Mouse (Mus musculus) WW6 (cell line): Measurements from ENCODE around the gene Xrcc3.

ENCODE experiments used
- DNase-seq: peaks from one replicate; pipeline ENCODE4 v3.0.0-alpha.2; 2013; ENCODE audit warnings: low read depth, low spot score

Xrcc3 gene

DNA sequence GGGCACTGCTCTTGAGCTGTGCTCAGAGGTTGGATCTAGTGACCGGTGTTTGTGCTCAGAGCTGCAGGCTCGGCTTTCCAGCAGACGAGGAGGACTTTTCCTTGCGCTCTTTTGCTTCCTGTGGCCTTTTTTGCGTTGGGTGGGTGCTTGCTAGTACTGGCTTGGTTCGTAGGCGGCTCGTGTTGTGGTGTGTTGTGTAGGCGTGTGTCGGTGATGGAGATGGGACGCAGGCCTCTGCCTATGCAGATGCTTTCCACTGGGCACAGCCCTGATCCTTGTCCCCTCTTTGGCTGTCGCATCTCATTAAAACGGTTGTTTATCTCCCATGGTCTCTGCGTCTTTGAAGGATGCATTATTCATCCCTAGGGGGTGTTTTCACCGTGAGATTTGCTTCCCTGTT lies 38.8 kb downstream of the Xrcc3 start:
- no peak for DNase-seq

- no peak for DNase-seq
Measured at GRCm38 (mm10) chr12:111774156-111774555, 39.5 kb downstream of the Xrcc3 start.

- DNase-seq = no peak
Measured at GRCm38 (mm10) chr12:111770651-111771050, 43.0 kb downstream of the Xrcc3 start.

GRCm38 (mm10) chr12:111769816-111770577 lies 43.7 kb downstream of the Xrcc3 start:
- no peak for DNase-seq

DNA sequence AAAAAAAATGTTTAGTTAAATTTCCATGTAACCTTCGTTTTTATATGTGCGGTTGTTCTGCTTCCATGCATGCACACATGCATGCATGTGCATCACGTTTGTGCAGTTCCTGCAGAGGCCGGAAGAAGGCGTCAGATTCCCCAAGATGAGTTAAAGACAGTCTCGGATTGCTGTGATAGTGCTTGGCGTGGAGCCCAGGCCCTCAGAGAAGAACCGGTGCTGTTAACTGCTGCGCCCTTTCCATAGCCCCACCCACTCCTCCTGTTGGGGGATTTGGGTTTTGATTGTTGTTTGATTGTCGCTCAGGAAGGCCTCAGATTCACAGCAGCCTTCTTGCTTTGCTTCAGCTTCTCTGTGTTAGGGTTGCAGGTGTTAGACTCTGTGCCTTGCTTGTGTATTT lies 44.4 kb downstream of the Xrcc3 start:
- peak; percentile 65 for DNase-seq

DNA sequence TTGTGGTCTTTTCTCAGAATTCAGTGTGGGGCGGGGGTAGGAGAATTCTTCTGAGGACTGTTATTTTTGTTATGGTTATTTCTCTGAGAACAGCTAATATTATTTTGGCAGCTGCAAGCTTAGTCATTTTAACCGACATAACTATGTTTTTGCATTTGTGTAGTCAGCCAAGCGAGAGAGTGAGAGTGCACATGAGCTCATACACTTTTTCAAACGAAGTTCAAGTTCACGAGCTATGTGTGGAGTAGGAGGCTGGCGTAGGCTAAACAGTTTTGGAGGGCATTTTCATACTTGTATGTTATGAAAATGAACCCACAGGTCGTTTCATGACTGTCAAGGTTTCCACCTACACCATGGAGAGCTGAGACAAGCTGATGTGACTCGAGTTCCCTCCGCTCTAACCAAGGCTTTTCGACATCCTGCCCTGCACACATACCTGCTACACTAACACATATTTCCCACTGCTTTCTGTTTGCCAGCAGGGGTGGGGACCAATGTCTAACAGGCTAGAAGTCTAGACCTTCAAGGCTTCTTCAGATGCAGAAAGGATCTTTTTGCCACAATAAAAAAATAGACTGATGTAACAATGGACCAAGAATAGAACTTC lies 45.2 kb downstream of the Xrcc3 start:
- no peak for DNase-seq

- no peak for DNase-seq
Measured at GRCm38 (mm10) chr12:111766313-111767236, 47.1 kb downstream of the Xrcc3 start.

DNA sequence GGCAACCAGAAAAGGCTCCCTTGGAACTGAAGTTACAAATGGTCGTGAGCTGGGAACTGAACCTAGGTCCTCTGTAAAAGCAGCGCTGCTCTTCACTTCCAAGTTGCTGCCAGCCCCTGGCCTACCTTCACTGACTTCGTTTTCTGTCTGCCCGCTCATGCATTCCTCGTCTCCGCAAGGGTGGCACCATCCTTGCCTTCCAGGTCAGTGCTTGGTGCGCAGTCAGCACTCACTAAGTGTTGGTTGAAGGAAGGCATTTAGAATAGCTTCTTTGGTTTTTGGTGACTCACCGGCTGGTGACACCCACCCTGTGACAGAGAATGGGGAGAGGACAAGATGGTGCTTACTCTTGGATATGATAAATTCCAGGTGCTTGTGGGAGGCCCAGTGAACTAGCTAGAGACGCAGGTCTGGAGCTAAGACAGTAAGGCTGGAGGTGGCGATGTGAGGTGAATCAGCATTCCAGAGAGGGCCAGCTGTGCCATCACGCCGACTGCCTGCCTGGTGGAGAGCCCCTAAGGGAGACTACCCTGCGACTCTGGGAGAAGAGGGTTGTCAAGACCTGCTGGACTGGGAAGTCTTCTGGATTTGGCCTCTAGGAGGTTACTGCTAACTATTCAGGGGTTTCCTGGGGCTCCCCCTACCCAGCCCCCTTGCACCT lies 50.9 kb downstream of the Xrcc3 start:
- DNase-seq = no peak

GRCm38 (mm10) chr12:111760306-111760908 lies 53.3 kb downstream of the Xrcc3 start:
- no peak for DNase-seq

GRCm38 (mm10) chr12:111759176-111760061 lies 54.3 kb downstream of the Xrcc3 start:
- DNase-seq = no peak

DNA sequence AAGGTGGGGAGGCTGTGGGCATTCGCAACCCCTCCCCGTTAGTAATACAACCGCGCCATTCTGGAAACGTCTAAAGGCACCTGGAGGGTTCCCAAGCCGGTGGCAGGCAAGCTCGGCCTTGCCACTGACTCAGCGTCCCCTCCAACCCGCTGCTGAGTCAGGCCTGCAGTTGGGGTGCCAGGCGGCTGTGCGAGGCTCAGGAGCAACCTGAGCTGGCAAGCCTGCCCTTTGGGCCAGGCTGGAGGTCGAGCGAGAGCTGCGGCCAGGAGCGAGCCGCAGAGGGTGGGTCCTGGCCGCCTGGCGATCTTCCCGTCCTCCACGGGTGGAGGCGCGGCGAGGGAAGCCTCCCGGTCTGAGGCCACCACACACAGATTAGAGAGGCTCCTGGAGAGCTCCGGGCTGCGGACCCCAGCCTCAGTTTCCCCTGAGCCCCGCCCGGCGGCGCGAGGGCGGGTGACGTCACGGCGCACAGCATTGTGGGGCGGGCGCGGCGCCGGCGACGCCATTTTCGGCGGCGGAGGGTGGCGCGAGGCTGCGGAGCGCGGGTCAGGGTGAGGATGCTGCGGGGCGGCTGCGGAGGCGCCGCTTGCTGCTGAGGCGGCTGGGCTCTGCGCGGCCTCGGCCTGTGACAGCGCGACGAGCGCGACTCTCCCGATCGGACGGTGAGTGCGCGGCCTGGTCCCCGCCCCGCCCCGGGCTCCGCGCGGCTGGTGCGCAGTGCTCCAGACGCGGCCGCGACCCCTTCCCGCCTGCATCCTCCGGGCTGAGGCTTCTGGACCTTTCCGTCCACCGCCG lies 55.1 kb downstream of the Xrcc3 start, which contains the start of gene Klc1:
Gene Klc1 (plus strand): TSS at position 469 of the 795 bp plus-strand sequence.
- no peak for DNase-seq

- DNase-seq = no peak
Measured at GRCm38 (mm10) chr12:111757561-111758325, 55.9 kb downstream of the Xrcc3 start.

GRCm38 (mm10) chr12:111756698-111757082 lies 57.0 kb downstream of the Xrcc3 start:
- no peak for DNase-seq

DNA sequence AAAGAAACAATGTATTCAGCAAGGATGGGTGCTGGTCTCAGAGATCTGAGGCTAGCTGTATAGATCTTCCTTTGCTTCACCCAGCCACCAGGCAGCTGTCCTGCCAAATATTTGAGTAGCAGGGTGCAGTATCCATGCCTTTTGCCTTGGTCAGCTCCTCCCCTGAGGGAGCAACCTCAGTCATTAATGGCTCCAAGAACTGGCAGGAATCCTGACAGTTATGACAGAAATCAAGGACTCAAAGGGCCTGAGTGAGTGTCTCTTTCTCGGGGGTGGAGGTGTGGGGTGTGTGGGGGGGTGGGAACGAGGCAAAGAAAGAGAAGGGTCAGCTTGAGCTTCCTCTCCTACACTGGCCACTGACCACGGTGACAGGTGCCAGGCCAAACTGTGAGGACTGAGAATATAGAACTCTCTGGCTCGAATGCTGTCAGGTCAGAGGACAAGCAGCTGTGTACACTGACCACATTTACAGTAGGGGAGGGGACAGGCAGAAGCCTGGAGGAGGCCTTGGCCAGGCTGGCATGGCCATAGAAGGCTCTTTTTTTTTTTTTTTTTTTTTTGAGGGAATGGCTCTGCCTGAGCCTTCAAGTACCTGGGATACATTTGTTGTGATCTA lies 57.5 kb downstream of the Xrcc3 start:
- DNase-seq = no peak

- DNase-seq = no peak
Measured at GRCm38 (mm10) chr12:111755231-111755630, 58.4 kb downstream of the Xrcc3 start.

- DNase-seq = no peak
Measured at GRCm38 (mm10) chr12:111754710-111755109, 59.0 kb downstream of the Xrcc3 start.

GRCm38 (mm10) chr12:111753347-111753746 lies 60.3 kb downstream of the Xrcc3 start:
- no peak for DNase-seq
